Mouse (Mus musculus) layer of hippocampus, adult 8-10 months (tissue): ENCODE data around the gene Cpa2. TPM values are rescaled to one million over a fixed set of nuclear protein-coding genes. Genes with fewer than 3 reads are reported as not detected.

Source experiments
- DNase-seq, 2 experiments: peaks; one replicate each; pipeline ENCODE4 v3.0.0; 2022; ENCODE audit warnings: low spot score in 2 of 2
- total RNA-seq, 4 experiments: library from RNA; stranded (reverse); gene quantifications; 2 replicates each; pipeline ENCODE4 v1.2.4; 2022

Gene Cpa2
- total RNA-seq, 4 experiments from 2014 or later = 1.4 to 2.5 (median 1.9) TPM

DNA sequence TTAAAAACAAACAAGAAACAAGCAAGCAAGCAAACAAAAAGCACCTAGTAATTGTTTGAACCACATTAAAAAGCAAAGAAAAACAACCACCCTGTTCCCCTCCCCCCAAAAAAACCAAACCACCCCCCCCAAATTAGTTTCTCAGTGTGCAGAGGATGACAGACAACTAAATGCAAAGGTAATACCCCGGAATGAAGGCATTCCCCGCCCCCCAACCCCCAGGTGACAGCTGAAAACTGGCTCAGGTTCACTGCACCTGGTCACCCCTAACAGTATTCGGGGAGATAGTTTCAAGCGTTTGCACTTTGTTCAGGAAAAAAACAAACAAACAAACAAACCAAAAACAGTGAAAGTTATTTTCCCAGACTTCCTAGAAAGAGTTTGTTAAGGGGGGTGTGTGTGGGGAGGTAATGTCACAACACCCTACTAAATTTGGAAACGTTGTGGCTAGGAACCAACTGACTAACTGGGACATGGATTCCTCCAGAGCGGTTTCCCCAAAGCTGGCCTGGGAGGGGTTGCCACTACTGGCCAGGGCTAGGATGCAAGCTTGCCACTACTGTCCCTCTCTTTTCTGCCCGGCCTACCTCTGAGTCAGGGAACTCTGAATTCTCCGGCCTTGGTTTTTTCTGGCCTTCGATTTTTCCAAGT, 6.4 kb downstream of the Cpa2 start:
- DNase-seq = no peak

DNA sequence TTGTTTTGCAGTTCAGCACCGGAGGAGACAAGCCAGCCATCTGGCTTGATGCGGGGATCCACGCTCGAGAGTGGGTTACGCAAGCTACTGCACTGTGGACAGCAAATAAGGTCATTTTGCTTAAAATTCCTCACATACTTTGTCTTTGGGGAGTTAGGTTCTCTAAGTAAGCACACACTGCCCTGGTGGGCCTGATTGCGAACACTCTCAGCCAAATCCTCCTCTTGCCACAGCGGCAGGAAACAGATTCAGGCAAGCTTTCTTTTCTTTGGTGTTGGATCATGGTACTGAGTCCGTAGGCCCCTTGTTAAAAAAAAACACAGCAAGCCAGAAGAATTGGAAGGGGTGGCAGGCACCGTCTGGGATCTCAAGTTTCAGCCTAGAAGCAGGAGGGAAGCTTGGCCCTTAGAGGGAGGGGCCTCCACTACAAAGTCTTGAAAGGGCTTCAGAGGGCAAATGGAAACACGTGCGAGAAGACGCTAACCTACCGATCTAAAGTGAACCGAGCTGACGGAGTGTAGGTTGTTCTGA, 7.9 kb downstream of the Cpa2 start:
- no peak for DNase-seq

DNA sequence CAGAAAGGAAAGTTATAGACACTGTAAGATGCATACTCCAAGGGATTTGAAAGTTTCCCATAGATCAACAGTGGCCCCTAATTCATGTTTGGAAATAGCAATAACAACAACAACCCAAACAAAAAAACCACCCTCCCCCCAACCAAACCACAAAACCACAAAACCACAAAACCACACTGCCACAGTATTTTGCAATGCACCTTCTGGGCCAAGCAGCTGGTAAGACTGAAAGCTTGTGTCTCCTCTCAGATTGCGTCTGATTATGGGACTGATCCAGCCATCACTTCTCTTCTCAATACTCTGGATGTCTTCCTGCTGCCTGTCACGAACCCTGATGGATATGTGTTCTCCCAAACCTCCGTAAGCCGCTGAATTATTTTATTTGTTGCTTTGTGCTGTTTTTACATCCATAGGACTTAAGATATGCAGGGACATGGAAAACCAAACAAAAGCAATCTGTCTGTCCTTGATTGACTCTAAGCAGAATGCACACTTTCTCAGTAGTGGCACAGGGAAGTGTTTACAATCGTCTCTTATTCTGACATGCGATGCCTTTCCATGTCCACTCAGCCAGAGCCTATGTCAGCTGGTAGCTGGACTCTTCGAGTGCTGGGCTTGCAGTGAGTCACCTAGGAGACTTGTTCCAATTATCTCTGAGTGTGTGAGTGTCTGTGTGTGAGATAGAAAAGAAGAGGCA, 9.3 kb downstream of the Cpa2 start:
- DNase-seq = no peak

DNA sequence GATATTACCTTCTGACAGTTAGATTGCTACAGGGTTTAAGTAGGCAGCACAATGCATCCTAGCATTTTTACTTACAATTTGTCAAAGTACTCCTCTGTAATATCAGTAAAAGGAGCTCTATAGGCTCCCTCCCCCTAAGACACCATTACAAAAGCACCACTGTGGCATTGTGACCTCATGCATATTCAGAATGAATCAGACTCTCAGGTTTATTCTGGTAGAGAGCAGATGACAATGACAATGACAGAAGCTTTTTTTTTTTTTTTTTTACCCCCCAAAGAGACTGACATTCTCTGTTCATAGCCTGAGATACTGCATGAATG, 9.8 kb downstream of the Cpa2 start:
- DNase-seq = no peak

DNA sequence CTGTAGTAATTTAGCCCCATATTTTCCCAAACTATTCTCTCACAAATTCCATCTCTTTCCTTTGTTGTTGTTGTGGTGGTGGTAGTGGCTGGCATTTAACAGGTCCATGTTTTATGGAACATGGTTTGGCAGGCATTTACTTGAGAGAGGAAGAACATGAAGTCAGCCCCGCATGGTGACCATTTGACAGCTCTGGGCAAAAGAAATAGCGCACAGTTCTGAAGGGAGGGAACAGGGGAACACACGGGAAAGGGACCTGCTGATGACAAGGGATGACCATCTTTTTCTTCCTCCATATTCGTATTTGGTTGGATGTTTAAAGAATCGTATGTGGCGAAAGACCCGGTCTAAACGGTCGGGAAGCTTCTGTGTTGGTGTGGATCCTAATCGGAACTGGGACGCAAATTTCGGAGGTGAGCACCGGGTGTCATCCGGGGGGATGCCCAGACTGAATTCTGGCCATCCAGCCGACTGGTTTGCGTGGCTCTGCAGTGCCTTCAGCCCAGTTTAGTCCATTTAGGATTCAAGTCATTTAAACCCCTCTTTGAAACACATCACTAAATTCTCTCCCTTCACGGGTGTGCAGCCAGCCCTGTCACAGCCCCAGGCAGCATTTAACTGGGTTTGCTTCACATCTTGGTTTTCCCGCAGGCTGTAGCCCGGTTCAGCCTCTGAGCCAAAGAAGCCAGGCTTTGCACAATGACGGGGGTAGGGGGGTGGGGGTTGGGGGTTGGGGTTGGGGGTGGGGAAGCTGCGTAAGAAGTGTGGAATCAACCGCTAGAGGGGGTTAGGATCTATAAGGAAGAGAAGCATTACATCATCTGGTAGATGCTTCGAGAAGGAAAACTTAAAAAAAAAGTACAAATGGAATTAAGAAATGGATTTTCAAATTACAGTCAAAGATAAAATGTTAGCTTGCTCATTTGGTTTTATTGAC, 10.5 kb downstream of the Cpa2 start:
- no peak for DNase-seq

DNA sequence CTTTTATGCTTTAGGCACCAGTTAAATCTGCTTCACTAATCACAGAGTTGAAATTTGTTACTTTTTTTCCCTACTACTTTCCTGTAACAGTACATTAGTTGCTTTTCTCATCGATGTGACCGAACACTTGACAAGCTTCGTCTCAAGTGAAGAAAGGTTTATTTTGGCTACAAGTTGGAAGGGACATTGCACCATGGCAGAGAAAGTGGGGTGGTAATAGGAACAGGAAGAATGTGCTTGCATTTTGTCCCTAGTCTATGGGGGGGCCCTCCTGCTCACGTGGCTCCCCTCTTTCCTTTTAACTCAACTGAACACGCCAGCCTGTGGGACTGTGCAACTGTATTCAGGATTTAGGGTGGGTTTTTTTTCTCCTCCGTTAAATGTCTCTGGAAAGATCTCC, 11.2 kb downstream of the Cpa2 start:
- DNase-seq = no peak

DNA sequence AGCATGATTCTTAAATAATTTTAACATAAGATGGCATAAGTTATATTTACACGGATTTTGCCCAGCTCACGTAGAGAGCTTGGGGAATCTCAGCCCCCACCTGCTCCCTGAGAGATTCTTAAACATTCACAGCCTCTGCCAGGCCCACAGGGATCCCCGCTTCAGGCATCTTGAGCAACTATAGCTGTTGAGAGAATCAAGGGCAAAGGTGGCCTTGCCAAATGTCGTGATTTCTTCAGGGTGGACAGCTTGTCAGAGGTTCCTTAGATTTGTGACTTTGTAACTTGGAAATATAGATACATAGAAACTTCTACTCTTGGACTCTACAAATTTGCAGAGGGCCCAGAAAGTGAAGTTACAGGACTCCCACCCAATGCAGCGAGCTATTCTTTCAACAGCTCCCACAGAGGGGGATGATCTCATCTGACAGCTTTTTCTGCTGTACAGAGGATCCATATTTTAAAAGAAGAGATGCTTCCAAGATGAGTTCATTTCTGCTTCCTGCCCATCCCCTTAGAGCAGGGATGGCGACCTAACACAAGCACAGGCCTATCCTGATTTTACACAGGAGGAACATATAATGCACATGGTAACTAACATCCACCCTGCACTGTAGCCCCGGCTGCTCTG, 12.1 kb downstream of the Cpa2 start:
- DNase-seq = no peak

DNA sequence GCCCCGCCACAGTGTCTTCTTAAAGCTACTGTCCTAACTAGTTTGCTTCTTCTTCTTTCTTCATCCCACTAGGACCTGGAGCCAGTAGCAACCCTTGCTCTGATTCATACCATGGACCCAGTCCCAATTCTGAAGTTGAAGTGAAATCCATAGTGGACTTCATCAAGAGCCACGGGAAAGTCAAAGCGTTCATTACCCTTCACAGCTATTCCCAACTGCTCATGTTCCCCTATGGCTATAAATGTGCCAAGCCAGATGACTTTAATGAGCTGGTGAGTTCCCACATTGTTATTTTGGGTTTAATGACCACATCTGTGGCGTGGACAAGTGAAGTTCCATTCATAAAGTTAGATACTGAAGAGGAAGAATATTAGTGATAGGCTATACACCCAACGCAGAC, 12.7 kb downstream of the Cpa2 start:
- no peak for DNase-seq

DNA sequence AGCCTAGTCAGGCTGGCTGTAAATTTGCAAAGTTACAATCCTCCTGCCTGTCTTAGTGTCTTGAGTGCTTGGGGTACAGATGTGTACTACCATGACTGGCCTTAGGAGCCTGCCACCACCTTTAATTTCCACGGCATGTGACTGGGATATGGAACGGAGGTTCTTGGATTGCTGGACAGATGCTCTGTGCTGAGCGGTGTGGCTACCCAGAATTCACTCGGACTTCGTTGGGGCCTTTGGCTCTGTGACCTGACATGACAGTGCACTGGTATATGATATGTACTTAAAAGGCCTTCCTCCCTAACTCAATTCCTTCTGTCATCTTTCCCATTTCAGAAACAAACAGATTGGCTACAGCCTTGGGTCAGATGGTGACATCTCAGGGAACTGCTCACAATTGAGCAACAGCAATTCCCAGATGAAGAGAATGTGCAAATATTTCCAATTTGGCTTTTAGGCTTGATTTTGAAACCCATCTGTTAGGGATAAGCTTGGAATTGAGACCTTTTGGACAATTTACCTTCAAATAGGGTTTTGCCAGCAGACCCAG, 13.3 kb downstream of the Cpa2 start:
- DNase-seq = no peak

DNA sequence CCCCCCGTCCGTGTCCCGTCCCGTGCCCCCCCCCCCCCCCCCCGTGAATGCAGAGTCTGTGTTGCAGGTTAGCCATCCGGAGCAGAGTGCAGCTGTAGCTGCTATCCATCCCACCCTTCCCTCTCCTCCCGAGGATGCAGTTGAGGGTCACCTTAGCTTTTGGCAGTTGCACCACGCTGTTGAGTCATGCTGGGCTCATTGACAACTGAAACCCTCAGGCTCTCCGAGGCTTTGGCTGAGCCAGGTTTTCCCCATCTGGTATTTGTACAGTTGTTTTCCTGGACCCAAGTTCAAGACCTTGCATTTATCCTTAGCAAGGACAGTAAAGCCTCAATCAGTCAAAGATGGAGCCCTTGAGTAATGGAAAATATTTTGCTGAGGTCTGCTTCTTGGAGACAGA, 14.7 kb downstream of the Cpa2 start:
- DNase-seq = no peak

DNA sequence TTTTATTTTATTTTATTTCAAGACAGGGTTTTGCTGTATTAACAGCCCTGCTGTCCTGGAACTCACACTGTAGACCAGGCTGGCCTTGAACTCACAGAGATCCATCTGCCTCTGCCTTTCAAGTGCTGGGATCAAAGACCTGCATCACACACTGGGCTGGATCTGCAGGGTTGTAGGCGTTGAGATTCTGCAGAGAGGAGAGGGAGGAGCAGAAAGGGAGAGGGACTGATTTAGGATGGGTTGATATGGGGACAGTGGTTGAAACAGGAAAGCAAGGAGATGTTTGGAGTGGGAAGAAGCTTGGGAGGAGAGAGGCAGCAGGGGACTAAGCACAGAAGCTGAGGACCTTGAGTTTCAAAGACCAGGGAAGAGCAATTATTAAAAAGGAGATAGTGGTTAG, 18.3 kb downstream of the Cpa2 start:
- no peak for DNase-seq

DNA sequence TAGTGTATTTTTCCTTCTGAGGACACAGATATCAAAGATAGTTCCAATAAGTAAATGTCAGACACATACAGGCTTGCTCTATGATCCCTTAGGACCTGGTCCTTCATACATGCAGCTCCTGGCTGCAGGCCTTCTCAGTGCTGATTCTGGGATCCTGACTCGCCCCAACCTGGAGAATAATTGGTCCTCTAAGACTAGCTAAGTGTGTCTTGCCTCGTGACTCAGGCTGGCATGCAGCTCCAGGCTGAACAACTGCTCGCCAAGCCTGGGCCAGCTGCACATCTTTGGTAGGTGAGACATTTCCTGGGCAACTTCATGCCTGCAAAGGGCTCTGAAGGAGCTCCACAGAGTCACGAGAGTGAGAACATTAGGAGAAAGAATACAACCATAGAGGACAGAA, 20.8 kb downstream of the Cpa2 start:
- DNase-seq = no peak

DNA sequence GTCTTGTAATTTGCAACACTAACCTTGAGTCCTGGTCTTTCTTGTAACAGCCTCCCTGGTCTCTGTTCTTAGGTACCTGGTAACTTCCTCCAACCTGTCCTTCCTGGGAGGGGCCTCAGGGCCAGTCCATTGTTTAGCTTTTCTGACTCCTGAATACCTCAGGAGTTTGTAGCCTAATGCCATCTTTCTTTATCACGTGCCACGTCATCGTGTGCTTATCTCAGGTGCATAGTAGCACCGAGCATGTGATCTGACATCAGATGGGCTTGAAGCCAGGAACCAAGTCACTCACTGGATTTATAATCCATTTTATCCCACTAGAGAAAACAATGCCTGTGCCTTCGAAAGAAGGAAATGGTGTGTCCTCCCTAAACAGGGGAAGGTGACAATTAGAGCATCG, 22.2 kb downstream of the Cpa2 start:
- DNase-seq = no peak

DNA sequence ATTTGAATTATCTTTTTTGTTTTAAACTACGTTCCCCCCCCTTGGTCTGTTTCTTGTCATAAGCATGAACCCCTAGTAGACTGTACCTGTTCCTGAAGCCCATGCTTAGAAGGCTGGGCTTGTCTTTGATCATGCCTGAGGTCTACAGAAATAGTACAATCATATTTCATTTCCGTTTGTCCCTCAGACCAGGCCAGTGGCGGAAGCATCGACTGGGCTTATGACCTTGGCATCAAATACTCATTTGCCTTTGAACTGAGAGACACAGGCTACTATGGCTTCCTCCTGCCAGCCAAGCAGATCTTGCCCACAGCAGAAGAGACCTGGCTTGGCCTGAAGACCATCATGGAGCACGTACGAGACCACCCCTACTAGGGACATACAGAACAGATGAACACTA, 22.7 kb downstream of the Cpa2 start:
- no peak for DNase-seq

DNA sequence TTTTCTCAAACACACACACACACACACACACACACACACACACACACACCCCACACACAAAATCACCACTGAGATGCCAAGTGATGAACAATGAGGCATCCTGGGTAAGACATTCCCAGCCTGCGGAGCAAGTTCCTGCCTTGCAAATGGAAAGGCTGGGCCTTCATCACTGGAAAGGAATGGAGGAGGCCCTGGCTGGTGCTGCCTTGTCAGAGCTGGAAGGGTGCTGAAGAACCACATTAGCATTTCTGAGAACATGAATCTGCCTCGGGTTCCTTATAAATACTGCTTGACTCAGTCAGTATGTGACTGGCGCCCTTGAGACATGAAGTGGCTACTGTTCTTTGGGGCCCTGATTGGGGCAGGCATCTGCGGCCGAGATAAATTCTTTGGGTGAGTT, 26.7 kb downstream of the Cpa2 start, which contains the start of gene Cpa4:
TSS of gene Cpa4 (plus strand) at position 301 of the 400 bp plus-strand sequence.
- DNase-seq = no peak

DNA sequence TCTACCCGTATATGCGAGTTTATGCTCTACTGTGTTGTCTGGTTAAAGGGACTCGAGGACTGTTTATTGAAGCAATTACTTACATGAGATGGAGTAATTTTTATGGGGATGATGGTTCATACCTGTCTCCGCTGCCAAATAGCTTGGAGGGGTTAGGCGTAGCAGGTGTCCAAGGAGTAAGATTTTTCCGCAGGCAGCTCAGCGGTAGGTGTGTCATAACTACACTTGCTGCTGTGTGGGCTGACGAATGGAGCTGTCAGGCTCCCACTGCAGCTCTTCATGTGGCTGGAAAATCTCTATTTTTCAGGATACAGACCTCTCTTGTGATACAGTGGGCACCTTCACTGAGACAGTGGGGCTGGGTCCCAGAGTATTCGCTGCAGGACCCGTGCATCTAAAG, 27.9 kb downstream of the Cpa2 start:
- DNase-seq = no peak

DNA sequence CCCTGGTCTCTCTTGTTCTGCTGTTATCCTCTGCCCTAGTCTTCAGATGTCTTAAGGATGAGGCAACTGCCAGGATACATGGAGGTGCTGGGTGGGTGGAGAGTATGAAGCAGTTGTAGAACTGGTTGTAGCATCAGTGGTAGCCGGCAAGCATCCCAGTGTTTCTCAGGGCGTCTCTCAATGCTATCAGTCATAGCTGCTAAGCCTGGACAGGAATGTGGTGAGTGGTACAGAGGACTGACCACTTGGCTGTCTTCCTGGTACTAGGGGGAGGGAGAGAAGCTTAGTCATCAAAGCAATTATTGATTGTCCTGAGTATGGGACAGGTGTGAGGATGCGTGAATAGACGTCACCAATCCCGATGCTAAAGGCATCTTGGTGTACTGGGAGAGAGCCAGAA, 28.6 kb downstream of the Cpa2 start:
- DNase-seq = no peak

DNA sequence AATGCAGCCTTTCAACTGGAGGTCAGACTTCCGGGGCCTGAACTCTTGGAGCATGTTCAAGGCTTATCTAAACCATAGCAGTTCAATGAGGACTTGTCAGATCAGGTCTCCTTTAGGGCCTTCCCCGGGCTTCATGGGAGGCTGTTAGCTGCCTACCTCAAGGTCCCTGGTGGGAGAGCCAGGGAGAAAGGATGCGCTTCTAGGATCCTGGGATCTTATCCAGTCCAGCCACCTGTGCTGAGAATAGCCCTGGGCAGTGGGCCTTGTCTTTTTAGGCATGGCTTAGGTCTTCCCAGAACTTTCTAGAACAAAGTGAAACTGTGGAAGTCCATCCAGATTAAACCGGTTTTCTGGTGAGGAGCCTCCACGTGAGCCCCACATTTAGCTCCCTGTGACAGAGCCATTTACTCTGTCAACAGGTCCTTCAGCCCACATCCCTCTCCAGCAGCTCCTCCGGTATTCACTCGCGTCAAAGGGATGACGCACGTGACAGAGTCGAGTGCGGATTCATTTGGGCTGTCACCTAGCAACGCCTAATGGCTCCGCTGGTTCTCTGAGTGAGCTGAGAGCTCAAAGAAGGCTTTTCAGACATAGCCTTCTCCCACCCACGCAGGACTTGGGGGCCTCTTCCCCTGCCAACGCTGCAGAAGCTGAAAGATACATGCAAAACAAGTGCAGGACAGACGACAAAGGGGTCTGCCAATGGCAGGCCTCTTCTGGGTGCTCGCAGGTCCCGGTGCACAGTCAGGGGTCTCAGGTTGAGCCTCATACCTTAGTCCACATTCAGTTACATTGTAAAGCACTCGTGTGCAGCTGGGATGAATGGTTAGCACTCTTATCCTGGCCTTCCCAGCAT, 31.3 kb downstream of the Cpa2 start:
- peak; percentile 78 to 85 for DNase-seq

DNA sequence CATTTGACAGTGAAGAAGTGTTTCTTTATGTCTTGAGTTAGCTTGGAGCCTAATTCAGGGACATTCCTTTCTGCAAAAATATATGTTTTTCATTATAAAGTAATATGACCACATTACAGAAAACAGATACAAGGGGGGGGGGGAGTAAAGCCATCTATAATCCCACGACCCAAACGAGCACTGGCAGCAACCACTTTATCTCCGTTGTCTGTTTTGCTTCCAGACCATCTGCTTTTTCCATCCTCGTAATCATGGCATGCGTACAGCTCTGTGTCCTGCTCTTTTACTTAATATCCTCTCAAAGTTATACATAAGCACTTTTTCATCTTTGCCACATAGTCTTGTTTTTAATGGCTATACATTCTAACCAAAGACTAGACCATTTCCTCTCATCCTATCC, 32.0 kb downstream of the Cpa2 start:
- DNase-seq = no peak

DNA sequence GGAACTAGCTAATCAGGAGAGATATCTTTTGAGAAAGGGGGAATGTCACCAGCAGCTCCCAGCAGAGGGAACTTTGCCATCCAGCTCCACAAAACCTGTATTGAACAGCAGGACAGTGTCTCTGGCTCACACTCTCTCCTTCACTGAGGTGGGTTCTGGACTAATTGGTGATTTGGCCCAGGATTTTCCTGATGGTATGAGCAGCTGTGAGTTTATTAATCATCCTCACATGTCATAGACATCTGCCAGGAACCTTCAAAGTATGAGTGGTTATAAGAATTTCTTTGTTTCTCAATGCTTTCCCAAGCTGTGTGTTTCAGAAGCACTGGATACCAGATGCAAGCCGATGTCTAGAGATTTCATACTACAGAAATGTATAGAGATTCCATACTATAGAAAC, 33.6 kb downstream of the Cpa2 start:
- DNase-seq = no peak
